Mouse (Mus musculus) megakaryocyte, embryonic 14.5 days (primary cell): ENCODE results near the gene Ndufb5.

ENCODE experiments used
- FLI1 ChIP-seq: IDR thresholded peaks from 2 replicates; pipeline ENCODE4 v1.6.1; 2012; ENCODE audit warnings: low read length, inconsistent platforms, mixed read lengths
- GATA1 ChIP-seq: IDR thresholded peaks from 3 replicates; pipeline ENCODE4 v1.6.1; 2012; ENCODE audit warnings: mixed read lengths, low read length, inconsistent platforms, borderline replicate concordance

- TF ChIP-seq GATA1 (no peak), FLI1 (no peak)
Observed at GRCm38 (mm10) chr3:32748384-32748783, 11.6 kb downstream of the Ndufb5 start.
